Mouse (Mus musculus): ENCODE data around the gene Clasp2. TPM values are rescaled to one million over a fixed set of nuclear protein-coding genes. Genes with fewer than 3 reads are reported as not detected.

Gene Clasp2
- polyA plus RNA-seq, 1 experiment = 16.8 TPM

- TF ChIP-seq POLR2A (IDR thresholded peaks at IDR 0.05; ENCODE audit: borderline replicate concordance, control insufficient read depth, low read depth, low read length) (no peak; the same call in 1 of the 2 replicates), CTCF (IDR thresholded peaks at IDR 0.05; ENCODE audit: control insufficient read depth, insufficient read depth, low read length) (no peak)
- WGBS = under 1% methylated on average over 74 of the region's 91 CpGs
- H3K4me3 ChIP-seq (replicated peaks; ENCODE audit: control insufficient read depth, low read depth, low read length) = peak overlapping the region; percentile 78
- H3K4me1 ChIP-seq (ENCODE audit: control insufficient read depth, insufficient read depth, low read length) = peaks cover 1% of the 10 kb centered on the region; the same call in 1 of the 2 replicates
- H3K27ac ChIP-seq (ENCODE audit: control insufficient read depth, insufficient read depth, low read depth, low read length, poor library complexity) = peak overlapping the region; percentile 92
These were observed 190.3 kb downstream of the Clasp2 start for GRCm38 (mm10) chr9:113931375-113932099.

GRCm38 (mm10) chr9:113932100-113932470 is 190.8 kb downstream of the Clasp2 start:
- peaks cover 1% of the 10 kb centered on the region; the same call in 1 of the 2 replicates for H3K4me1 ChIP-seq (ENCODE audit: control insufficient read depth, insufficient read depth, low read length)
- H3K4me3 ChIP-seq (replicated peaks; ENCODE audit: control insufficient read depth, low read depth, low read length) = peak overlapping the region; percentile 78
- peak overlapping the region; percentile 92 for H3K27ac ChIP-seq (ENCODE audit: control insufficient read depth, insufficient read depth, low read depth, low read length, poor library complexity)
- TF ChIP-seq POLR2A (IDR thresholded peaks at IDR 0.05; ENCODE audit: borderline replicate concordance, control insufficient read depth, low read depth, low read length) (no peak), CTCF (IDR thresholded peaks at IDR 0.05; ENCODE audit: control insufficient read depth, insufficient read depth, low read length) (no peak)
- WGBS = 4% methylated on average over 8 of the region's 8 CpGs

- TF ChIP-seq POLR2A (IDR thresholded peaks at IDR 0.05; ENCODE audit: borderline replicate concordance, control insufficient read depth, low read depth, low read length) (no peak), CTCF (IDR thresholded peaks at IDR 0.05; ENCODE audit: control insufficient read depth, insufficient read depth, low read length) (no peak)
- peak overlapping the region; percentile 52 for H3K27ac ChIP-seq (ENCODE audit: control insufficient read depth, insufficient read depth, low read depth, low read length, poor library complexity)
- peaks cover 1% of the 10 kb centered on the region; the same call in 1 of the 2 replicates for H3K4me1 ChIP-seq (ENCODE audit: control insufficient read depth, insufficient read depth, low read length)
- peak overlapping the region; percentile 78 for H3K4me3 ChIP-seq (replicated peaks; ENCODE audit: control insufficient read depth, low read depth, low read length)
- WGBS = 26% methylated on average over 11 of the region's 11 CpGs
These were observed 191.2 kb downstream of the Clasp2 start for GRCm38 (mm10) chr9:113932501-113932900.

- Histone ChIP-seq H3K27ac (ENCODE audit: control insufficient read depth, insufficient read depth, low read depth, low read length, poor library complexity) (no peak overlapping the region), H3K4me3 (replicated peaks; ENCODE audit: control insufficient read depth, low read depth, low read length) (no peak overlapping the region), H3K4me1 (ENCODE audit: control insufficient read depth, insufficient read depth, low read length) (peaks cover 3% of the 10 kb centered on the region)
- TF ChIP-seq POLR2A (IDR thresholded peaks at IDR 0.05; ENCODE audit: borderline replicate concordance, control insufficient read depth, low read depth, low read length) = no peak
- no peak for TF ChIP-seq CTCF (IDR thresholded peaks at IDR 0.05; ENCODE audit: control insufficient read depth, insufficient read depth, low read length)
- 59% methylated on average over 5 of the region's 5 CpGs for WGBS
These were observed 194.4 kb downstream of the Clasp2 start for GRCm38 (mm10) chr9:113935638-113936037.

- peaks cover 3% of the 10 kb centered on the region for H3K4me1 ChIP-seq (ENCODE audit: control insufficient read depth, insufficient read depth, low read length)
These were observed 198.0 kb downstream of the Clasp2 start for GRCm38 (mm10) chr9:113939063-113939850.

GRCm38 (mm10) chr9:113941103-113941805 is 200.0 kb downstream of the Clasp2 start:
- peak overlapping the region; percentile 25; the same call in 1 of the 2 replicates for H3K27ac ChIP-seq (ENCODE audit: control insufficient read depth, insufficient read depth, low read depth, low read length, poor library complexity)
- no peak overlapping the region for H3K4me3 ChIP-seq (replicated peaks; ENCODE audit: control insufficient read depth, low read depth, low read length)
- peaks cover 3% of the 10 kb centered on the region for H3K4me1 ChIP-seq (ENCODE audit: control insufficient read depth, insufficient read depth, low read length)
- TF ChIP-seq CTCF (IDR thresholded peaks at IDR 0.05; ENCODE audit: control insufficient read depth, insufficient read depth, low read length) (no peak), POLR2A (IDR thresholded peaks at IDR 0.05; ENCODE audit: borderline replicate concordance, control insufficient read depth, low read depth, low read length) (no peak)
- WGBS = 56% methylated on average over 3 of the region's 3 CpGs

More at GRCm38 (mm10) chr9:113939063-113939850, 198.0 kb downstream of the Clasp2 start:
- WGBS = 88% methylated on average over 9 of the region's 9 CpGs
- no peak for TF ChIP-seq CTCF (IDR thresholded peaks at IDR 0.05; ENCODE audit: control insufficient read depth, insufficient read depth, low read length)
- no peak for TF ChIP-seq POLR2A (IDR thresholded peaks at IDR 0.05; ENCODE audit: borderline replicate concordance, control insufficient read depth, low read depth, low read length)
- Histone ChIP-seq H3K27ac (ENCODE audit: control insufficient read depth, insufficient read depth, low read depth, low read length, poor library complexity) (no peak overlapping the region; the same call in 1 of the 2 replicates), H3K4me3 (replicated peaks; ENCODE audit: control insufficient read depth, low read depth, low read length) (no peak overlapping the region)

- H3K27ac ChIP-seq (ENCODE audit: control insufficient read depth, insufficient read depth, low read depth, low read length, poor library complexity) = no peak overlapping the region
- 97% methylated on average over 1 of the region's 1 CpGs for WGBS
- no peak overlapping the region for H3K4me3 ChIP-seq (replicated peaks; ENCODE audit: control insufficient read depth, low read depth, low read length)
- TF ChIP-seq POLR2A (IDR thresholded peaks at IDR 0.05; ENCODE audit: borderline replicate concordance, control insufficient read depth, low read depth, low read length) (no peak), CTCF (IDR thresholded peaks at IDR 0.05; ENCODE audit: control insufficient read depth, insufficient read depth, low read length) (no peak)
- peaks cover 1% of the 10 kb centered on the region for H3K4me1 ChIP-seq (ENCODE audit: control insufficient read depth, insufficient read depth, low read length)
These were observed 202.1 kb downstream of the Clasp2 start for GRCm38 (mm10) chr9:113943372-113943771.
